Mouse (Mus musculus) spleen, postnatal 4 days (tissue): ENCODE results near the gene Nop16.

Experiments used
- DNase-seq, 2 experiments: peaks; one replicate each; pipeline ENCODE4 v3.0.0; 2022; ENCODE audit warnings: low spot score in 2 of 2

Nop16 gene

DNA sequence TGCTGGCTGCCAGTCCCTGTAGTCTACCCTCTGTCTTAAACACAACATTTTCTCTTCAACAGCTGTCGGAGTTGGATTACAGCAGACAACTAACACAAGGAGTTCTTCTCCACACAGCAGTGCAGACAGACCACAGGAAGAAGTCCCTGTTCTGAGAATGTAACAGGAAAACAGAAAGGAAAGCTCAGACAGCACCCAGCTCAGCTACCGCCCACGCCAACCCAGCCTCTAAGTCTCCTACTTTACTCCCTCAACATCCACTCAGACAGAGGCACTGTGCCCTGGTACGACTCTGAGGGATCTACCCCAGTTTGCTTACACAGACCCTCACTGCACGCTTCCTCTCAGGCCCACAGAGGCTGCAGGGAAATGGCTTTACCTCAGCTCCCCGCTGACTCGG, 29.3 kb downstream of the Nop16 start:
- DNase-seq, result no peak

DNA sequence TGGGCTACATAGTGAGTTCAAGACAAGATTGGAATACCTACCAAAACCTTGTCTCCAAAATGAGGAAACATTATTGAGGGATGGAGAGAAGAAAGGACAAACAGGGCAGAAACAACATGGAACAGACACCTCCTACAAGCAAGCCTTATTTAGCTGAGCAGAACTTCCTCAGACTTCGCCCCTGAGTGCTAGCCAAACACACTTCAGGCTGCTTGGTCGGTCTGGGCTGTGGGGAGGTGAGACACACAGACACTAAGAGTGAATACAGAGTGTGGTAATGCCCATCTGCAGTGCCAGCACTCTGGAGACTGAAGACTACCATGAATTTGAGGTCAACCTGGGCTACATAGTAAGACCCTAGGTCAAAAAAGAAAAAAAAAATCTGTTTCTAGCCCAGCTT, 30.2 kb downstream of the Nop16 start:
- no peak for DNase-seq

DNA sequence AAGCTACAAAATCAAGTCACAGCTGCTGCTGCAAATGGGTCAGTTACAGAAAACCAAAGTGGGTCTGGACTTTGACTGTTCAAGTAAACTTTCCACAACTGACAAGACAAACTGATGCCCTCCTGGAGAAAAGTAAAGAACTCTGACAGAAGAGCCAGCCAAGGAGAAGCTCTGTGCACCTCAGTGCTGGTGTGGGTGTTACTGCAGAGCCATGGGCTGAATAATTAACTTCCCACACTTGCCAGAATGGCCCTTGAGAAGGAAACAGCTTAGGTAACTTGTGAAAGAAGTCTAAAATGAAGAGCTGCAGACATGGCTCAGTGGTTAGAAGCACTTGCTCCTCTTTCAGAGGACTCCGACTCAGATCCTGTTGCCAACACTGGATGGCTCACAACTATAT, 32.2 kb downstream of the Nop16 start:
- DNase-seq, result no peak

DNA sequence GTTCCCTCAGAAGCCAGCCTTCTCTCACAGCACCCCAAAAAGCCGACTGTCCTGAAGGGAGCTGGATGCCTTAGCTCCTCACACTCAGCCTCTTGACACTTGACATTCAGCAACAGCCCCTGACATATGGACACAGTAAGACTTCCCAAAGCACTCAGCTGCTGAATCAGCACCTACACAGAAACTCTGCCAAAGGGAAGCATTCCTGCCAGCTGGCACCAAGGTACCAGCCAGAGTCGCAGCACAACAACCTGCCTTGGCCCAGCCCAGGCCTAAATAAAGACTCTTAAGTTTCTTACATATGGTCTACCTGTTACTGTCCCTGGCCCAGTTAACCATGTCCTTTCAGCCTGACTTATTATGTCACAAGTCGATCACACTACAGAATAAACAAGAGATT, 33.1 kb downstream of the Nop16 start:
- no peak for DNase-seq

DNA sequence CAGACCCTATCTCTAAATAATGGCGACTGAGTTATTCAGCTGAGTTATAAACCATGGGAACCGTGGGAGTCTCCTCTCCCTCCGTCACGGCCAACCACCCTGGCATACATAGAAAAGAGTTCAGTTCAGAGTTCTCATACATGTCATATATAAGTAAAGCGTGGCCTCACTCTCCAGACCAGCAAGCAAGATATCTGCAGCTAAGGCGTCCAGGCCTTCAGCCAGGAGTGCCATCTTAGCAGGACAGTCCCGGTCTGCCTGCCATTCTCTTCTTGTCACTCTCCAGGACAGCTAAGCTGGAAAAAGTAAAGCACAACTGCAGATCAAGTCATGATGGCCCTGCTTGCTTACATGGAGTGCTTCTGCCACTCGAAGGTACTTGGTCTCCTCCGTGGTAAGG, 33.7 kb downstream of the Nop16 start:
- no peak for DNase-seq

DNA sequence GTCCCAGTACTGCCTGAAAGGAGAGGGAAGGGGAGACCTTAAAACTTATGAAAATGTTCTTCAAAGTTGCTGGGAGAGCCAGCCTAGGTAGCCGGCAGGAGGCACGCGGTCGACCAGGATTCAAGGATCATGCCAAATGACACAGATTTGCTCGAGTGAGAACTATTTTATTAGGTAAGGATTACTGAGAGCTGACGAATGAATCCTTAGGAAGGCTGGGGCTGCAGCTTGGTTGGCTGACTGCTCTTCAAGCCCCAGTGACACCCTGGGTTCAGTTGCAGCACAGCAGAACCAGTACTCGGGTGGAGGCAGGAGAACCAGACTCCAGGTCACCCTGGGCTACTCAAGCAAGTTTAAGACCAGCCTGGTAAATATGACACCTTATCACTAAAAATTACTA, 41.9 kb downstream of the Nop16 start:
- DNase-seq, result no peak
